Mouse (Mus musculus) midbrain, embryonic 15.5 days (tissue): ENCODE data around the gene Col4a2. TPM values are rescaled to one million over a fixed set of nuclear protein-coding genes. Genes with fewer than 3 reads are reported as not detected.

Experiments used
- ATAC-seq: fragments of 200-750 bp; cut with Nextera tagmentation; replicated peaks from 2 replicates; pipeline ENCODE4 v1.8.0; 2017; ENCODE audit warnings: moderate TSS enrichment
- H3K27ac ChIP-seq: fragments of 300-500 bp; sonication (generic); 2 replicates; pipeline ENCODE4 v1.5.1; 2015; ENCODE audit warnings: mild to moderate bottlenecking, inconsistent platforms
- H3K27me3 ChIP-seq: fragments of 300-500 bp; sonication (generic); replicated peaks from 2 replicates; pipeline ENCODE4 v1.6.1; 2015; ENCODE audit warnings: inconsistent platforms
- H3K36me3 ChIP-seq: fragments of 300-500 bp; sonication (generic); replicated peaks from 2 replicates; pipeline ENCODE4 v1.6.1; 2015; ENCODE audit warnings: inconsistent platforms
- H3K4me1 ChIP-seq: fragments of 300-500 bp; sonication (generic); 2 replicates; pipeline ENCODE4 v1.6.1; 2015; ENCODE audit warnings: inconsistent platforms
- H3K4me2 ChIP-seq: fragments of 300-500 bp; sonication (generic); 2 replicates; pipeline ENCODE4 v1.6.1; 2015; ENCODE audit warnings: inconsistent platforms, mild to moderate bottlenecking, moderate library complexity
- H3K4me3 ChIP-seq: fragments of 300-500 bp; sonication (generic); 2 replicates; pipeline ENCODE4 v1.5.1; 2015; ENCODE audit warnings: mild to moderate bottlenecking, inconsistent platforms
- H3K9ac ChIP-seq: fragments of 300-500 bp; sonication (generic); 2 replicates; pipeline ENCODE4 v1.6.1; 2015; ENCODE audit warnings: mild to moderate bottlenecking, inconsistent platforms
- H3K9me3 ChIP-seq: fragments of 300-500 bp; sonication (generic); 2 replicates; pipeline ENCODE4 v1.6.1; 2016; ENCODE audit warnings: inconsistent platforms
- WGBS: fragments of 180-500 bp; shearing (Covaris S2); methylation state at CpG from one replicate; pipeline ENCODE4 v1.1.7; 2015; ENCODE audit warnings: mixed read lengths; 5-methylcytosine and 5-hydroxymethylcytosine counted together
- polyA plus RNA-seq: library from polyadenylated mRNA; unstranded; fragments of >200 nt; fragmentation: Nextera tagmentation; extraction: Ambion mirVana; gene quantifications from 2 replicates; pipeline ENCODE4 v1.2.1, GENCODE M21; 2015

The Col4a2 gene
- polyA plus RNA-seq, 1 experiment from 2014 or later, result 43.7 TPM

DNA sequence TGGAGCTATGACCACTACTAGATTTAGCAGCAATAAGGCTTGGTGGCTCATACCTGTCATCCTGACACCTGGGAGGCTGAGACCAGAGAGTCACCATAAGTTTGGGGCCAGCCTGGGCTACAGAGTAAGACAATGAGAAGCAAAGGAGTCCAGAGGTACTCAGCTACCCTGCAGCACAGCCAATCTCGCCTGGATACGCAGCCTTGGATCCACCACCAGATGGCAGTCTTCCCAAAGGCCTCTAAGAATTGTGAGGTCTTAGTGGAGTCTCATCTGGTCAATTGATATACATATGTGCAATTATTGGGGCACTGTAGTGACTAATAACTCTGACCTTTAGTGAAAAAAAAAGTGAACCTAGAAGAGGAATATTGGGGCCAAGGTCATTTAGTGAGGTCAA lies 107.0 kb downstream of the Col4a2 start:
- H3K9me3 ChIP-seq, result no peaks in the 10 kb centered on the region
- no peak overlapping the region for H3K9ac ChIP-seq
- H3K4me2 ChIP-seq, result no peak overlapping the region
- H3K36me3 ChIP-seq, result no peaks in the 10 kb centered on the region
- peak; percentile 35 for ATAC-seq
- no peaks in the 10 kb centered on the region for H3K27me3 ChIP-seq
- H3K4me3 ChIP-seq, result no peak overlapping the region
- H3K4me1 ChIP-seq, result peaks cover 9% of the 10 kb centered on the region
- peak overlapping the region; percentile 43 for H3K27ac ChIP-seq
- WGBS, result 9% methylated on average over 2 of the region's 2 CpGs

DNA sequence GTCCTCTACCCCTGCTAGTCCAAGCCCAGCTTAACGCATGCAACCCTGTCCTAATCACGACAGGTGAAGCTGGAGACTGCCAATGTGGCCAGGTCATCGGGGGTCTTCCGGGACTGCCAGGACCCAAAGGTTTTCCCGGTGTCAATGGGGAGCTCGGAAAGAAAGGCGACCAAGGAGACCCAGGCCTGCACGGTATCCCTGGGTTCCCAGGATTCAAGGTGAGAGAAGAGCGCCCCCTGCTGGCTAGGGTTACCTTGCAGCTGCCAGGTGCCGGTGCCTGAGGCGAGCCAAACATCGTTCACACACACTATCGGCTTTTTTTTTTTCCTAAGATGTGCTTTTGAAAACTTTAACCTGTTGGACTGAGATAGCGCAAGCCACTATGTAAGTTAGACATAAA lies 108.5 kb downstream of the Col4a2 start:
- Histone ChIP-seq H3K9ac (no peak overlapping the region), H3K27me3 (no peaks in the 10 kb centered on the region)
- 45% methylated on average over 14 of the region's 14 CpGs for WGBS

DNA sequence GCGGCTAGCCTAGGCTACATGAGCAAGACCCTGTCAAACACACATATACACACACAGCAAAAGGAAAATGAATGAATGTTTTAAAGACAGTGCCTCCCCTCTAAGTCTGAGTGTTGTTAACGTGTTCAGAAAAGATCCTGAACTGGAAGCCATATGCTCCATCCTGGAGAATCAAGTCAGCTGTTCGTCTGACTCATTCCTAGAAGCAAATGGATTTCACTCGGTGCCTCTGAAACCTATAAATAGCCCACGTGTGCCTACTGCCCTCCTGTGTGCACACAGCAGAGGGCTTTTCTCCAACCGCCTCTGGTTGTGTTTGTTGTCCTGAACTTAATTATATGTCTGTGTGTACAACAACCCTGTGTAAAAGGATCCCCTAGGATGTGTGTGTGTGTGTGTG lies 109.4 kb downstream of the Col4a2 start:
- Histone ChIP-seq H3K27me3 (no peaks in the 10 kb centered on the region), H3K4me2 (no peak overlapping the region), H3K4me1 (0 out of 2 replicates have a peak, but pooled peaks cover 5% of the 10 kb centered on the region), H3K36me3 (no peaks in the 10 kb centered on the region), H3K9ac (no peak overlapping the region), H3K9me3 (no peaks in the 10 kb centered on the region), H3K4me3 (no peak overlapping the region), H3K27ac (no peak overlapping the region)
- WGBS, result 82% methylated on average over 6 of the region's 6 CpGs
- ATAC-seq, result no peak

More for the DNA sequence above, 108.5 kb downstream of the Col4a2 start:
- H3K4me1 ChIP-seq, result 0 out of 2 replicates have a peak, but pooled peaks cover 5% of the 10 kb centered on the region
- no peak overlapping the region for H3K27ac ChIP-seq
- no peak overlapping the region for H3K4me3 ChIP-seq
- H3K36me3 ChIP-seq, result no peaks in the 10 kb centered on the region
- no peaks in the 10 kb centered on the region for H3K9me3 ChIP-seq
- no peak for ATAC-seq
- no peak overlapping the region for H3K4me2 ChIP-seq

DNA sequence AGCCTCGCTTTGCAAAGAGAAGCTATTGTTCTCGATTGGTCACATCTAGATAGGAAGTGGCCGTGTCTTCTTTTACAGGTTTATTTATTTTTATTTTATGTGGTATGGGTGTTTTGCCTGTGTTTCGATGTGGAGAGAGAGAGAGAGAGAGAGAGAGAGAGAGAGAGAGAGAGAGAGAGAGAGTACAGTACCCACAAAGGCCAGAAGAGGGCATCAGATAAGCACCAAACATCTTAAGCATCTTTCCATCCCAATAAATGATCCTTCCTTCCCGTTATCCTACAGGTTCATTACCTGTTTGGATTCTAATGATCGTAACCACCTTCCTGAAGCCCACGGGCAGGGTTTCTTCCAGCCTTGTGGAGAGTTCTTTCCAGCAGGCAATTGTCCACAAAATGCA lies 110.5 kb downstream of the Col4a2 start:
- H3K9me3 ChIP-seq, result no peaks in the 10 kb centered on the region
- 0 out of 2 replicates have a peak, but pooled peaks cover 5% of the 10 kb centered on the region for H3K4me1 ChIP-seq
- no peak overlapping the region for H3K9ac ChIP-seq
- no peak overlapping the region for H3K27ac ChIP-seq
- 59% methylated on average over 7 of the region's 7 CpGs for WGBS
- H3K4me2 ChIP-seq, result no peak overlapping the region
- no peaks in the 10 kb centered on the region for H3K27me3 ChIP-seq
- no peak overlapping the region for H3K4me3 ChIP-seq
- no peaks in the 10 kb centered on the region for H3K36me3 ChIP-seq
- no peak for ATAC-seq

DNA sequence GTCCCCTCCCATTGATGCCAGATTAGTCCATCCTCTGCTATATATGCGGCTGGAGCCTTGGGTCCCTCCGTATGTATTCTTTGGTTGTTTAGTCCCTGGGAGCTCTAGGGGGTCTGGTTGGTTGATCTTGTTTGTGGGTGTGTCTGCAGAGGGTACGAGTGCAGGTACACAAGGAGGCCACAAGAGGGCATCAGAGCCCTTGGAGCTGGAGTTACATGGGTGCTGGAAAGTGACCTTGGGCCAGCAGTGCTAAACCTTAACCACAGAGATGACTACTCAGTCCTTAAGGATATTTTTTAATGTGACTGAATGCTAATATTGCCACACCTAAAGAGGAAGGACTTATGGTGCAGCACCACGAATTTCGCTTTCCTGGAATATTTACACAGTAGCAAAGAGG lies 118.1 kb downstream of the Col4a2 start:
- Histone ChIP-seq H3K4me1 (no peaks in the 10 kb centered on the region), H3K27me3 (no peaks in the 10 kb centered on the region), H3K9me3 (no peaks in the 10 kb centered on the region), H3K4me3 (no peak overlapping the region), H3K36me3 (no peaks in the 10 kb centered on the region), H3K27ac (no peak overlapping the region), H3K4me2 (no peak overlapping the region), H3K9ac (no peak overlapping the region)
- no peak for ATAC-seq
- 54% methylated on average over 5 of the region's 5 CpGs for WGBS

DNA sequence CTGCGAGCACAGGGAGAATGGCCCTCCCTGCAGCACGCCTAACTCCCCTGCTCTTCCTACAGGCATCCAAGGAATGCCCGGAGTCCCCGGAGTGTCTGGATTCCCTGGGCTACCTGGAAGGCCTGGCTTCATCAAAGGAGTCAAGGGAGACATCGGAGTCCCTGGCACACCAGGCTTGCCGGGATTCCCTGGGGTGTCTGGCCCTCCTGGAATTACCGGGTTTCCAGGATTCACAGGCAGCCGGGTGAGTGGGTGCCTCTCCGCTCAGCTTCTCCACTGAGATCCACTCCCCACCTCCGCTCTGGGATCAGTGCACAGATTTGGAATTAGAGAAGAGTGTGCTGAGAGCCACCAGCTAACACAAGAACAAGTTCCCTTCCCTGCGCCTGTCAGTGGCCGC lies 125.3 kb downstream of the Col4a2 start:
- Histone ChIP-seq H3K4me1 (no peaks in the 10 kb centered on the region), H3K27me3 (no peaks in the 10 kb centered on the region), H3K4me3 (no peak overlapping the region), H3K9ac (no peak overlapping the region), H3K9me3 (no peaks in the 10 kb centered on the region), H3K4me2 (no peak overlapping the region), H3K27ac (no peak overlapping the region), H3K36me3 (no peaks in the 10 kb centered on the region)
- no peak for ATAC-seq
- 57% methylated on average over 12 of the region's 12 CpGs for WGBS

DNA sequence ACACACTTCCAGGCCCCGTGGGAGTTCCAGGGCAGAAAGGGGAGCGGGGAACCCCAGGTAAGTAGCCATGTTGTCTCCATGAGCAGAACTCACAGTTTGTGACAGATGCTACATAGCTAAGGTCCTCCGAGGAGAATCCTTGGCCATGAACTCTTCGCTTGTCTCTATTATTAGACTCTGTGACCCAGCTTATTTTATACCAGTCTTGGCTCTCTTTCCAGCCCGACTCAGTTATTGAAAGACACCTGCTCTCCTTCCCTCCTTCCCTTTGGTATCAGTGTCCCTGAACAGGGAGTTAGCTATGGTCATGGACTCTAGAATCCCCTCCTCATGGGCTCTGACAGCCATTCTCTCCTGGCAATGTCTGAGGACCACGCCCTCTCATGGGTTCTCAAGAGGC lies 128.7 kb downstream of the Col4a2 start:
- Histone ChIP-seq H3K4me2 (no peak overlapping the region), H3K9ac (no peak overlapping the region), H3K9me3 (no peaks in the 10 kb centered on the region), H3K4me1 (no peaks in the 10 kb centered on the region), H3K4me3 (no peak overlapping the region), H3K36me3 (no peaks in the 10 kb centered on the region), H3K27me3 (no peaks in the 10 kb centered on the region), H3K27ac (no peak overlapping the region)
- WGBS, result 89% methylated on average over 6 of the region's 6 CpGs
- ATAC-seq, result no peak

DNA sequence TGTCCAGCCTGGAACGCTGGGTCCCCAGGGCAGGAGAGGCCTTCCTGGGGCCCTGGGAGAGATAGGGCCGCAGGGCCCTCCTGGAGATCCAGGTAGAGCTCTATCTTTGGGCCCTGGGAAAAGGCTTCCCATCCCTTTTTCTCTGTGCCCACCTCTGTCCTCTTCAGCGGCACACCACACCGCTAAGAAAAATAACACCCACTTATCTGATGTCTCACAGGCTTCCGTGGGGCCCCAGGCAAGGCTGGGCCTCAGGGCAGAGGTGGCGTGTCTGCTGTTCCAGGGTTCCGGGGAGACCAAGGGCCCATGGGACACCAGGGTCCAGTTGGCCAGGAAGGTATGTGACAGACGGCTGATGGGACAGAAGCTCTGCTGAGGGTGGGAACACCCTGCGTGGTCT lies 131.0 kb downstream of the Col4a2 start:
- no peak overlapping the region for H3K9ac ChIP-seq
- H3K36me3 ChIP-seq, result no peaks in the 10 kb centered on the region
- no peak for ATAC-seq
- H3K4me1 ChIP-seq, result no peaks in the 10 kb centered on the region
- no peak overlapping the region for H3K4me3 ChIP-seq
- no peak overlapping the region for H3K4me2 ChIP-seq
- H3K9me3 ChIP-seq, result no peaks in the 10 kb centered on the region
- H3K27ac ChIP-seq, result no peak overlapping the region
- no peaks in the 10 kb centered on the region for H3K27me3 ChIP-seq
- 85% methylated on average over 9 of the region's 9 CpGs for WGBS

DNA sequence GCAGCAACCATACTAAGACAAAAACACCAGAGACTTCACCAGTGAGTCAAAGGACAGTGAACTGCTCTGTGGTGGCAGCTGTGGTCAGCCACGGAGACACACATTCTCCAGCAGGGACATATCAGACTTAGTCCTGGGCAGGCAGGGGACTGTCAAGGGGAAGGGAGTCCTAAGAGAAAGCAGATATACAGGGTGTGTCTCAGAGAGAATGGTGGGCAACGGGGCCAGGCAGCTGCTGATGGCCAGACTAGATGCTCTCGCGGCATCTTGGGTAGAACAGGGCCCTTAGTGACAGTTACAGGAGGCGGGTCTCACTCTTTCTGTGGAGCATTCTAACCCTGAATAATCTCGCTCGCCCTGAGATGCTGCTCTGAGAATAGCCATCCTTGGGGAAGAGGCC lies 131.6 kb downstream of the Col4a2 start:
- H3K27me3 ChIP-seq, result no peaks in the 10 kb centered on the region
- H3K4me3 ChIP-seq, result no peak overlapping the region
- H3K9me3 ChIP-seq, result no peaks in the 10 kb centered on the region
- no peak overlapping the region for H3K9ac ChIP-seq
- no peaks in the 10 kb centered on the region for H3K4me1 ChIP-seq
- 85% methylated on average over 7 of the region's 7 CpGs for WGBS
- no peak overlapping the region for H3K4me2 ChIP-seq
- H3K36me3 ChIP-seq, result no peaks in the 10 kb centered on the region
- H3K27ac ChIP-seq, result no peak overlapping the region
- ATAC-seq, result no peak

DNA sequence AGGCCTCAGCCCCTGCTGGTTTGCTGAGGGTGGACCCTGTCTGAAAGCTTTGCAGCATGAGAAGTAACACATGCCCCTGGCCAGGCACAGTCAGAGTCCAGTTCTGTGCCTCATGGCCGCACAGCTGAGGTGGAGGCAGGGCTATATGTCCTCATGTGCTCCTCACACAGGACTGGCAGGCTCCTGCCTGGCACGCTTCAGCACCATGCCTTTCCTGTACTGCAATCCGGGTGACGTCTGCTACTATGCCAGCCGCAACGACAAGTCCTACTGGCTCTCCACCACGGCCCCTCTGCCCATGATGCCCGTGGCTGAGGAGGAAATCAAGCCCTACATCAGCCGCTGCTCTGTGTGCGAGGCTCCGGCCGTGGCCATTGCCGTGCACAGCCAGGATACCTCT lies 133.2 kb downstream of the Col4a2 start:
- H3K9me3 ChIP-seq, result no peaks in the 10 kb centered on the region
- H3K9ac ChIP-seq, result no peak overlapping the region
- no peak overlapping the region for H3K4me3 ChIP-seq
- no peak for ATAC-seq
- no peaks in the 10 kb centered on the region for H3K27me3 ChIP-seq
- no peaks in the 10 kb centered on the region for H3K36me3 ChIP-seq
- H3K4me1 ChIP-seq, result no peaks in the 10 kb centered on the region
- 94% methylated on average over 13 of the region's 13 CpGs for WGBS
- H3K4me2 ChIP-seq, result no peak overlapping the region
- H3K27ac ChIP-seq, result no peak overlapping the region

DNA sequence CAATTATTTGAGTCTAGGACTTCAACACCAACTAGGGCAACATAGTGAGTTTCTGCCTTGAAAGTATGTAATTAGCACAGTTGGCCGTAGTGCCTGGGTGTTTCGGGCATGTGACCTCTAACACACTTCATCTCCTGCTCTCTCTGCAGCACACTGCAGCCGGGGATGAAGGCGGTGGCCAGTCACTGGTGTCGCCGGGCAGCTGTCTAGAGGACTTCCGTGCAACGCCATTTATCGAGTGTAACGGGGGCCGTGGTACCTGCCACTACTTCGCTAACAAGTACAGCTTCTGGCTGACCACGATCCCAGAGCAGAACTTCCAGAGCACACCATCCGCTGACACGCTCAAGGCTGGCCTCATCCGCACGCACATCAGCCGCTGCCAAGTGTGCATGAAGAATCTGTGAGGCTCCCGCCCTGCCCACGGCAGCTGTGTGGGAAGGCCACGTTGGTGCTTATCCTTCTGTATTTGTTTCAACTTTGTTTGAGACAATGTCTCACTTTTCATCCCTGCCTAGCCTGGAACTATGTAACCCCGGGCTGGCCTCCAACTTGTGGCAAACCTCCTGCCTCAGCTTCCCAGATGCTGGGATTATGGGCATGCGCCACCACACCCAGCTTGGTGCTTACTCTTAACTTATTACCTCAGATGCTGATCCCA lies 135.4 kb downstream of the Col4a2 start:
- H3K9me3 ChIP-seq, result no peaks in the 10 kb centered on the region
- peaks cover 3% of the 10 kb centered on the region; the same call in 1 of the 2 replicates for H3K4me1 ChIP-seq
- no peak for ATAC-seq
- WGBS, result 93% methylated on average over 23 of the region's 23 CpGs
- no peaks in the 10 kb centered on the region for H3K36me3 ChIP-seq
- H3K9ac ChIP-seq, result no peak overlapping the region
- no peak overlapping the region for H3K27ac ChIP-seq
- no peak overlapping the region for H3K4me2 ChIP-seq
- no peak overlapping the region for H3K4me3 ChIP-seq
- H3K27me3 ChIP-seq, result no peaks in the 10 kb centered on the region; the same call in 1 of the 2 replicates

DNA sequence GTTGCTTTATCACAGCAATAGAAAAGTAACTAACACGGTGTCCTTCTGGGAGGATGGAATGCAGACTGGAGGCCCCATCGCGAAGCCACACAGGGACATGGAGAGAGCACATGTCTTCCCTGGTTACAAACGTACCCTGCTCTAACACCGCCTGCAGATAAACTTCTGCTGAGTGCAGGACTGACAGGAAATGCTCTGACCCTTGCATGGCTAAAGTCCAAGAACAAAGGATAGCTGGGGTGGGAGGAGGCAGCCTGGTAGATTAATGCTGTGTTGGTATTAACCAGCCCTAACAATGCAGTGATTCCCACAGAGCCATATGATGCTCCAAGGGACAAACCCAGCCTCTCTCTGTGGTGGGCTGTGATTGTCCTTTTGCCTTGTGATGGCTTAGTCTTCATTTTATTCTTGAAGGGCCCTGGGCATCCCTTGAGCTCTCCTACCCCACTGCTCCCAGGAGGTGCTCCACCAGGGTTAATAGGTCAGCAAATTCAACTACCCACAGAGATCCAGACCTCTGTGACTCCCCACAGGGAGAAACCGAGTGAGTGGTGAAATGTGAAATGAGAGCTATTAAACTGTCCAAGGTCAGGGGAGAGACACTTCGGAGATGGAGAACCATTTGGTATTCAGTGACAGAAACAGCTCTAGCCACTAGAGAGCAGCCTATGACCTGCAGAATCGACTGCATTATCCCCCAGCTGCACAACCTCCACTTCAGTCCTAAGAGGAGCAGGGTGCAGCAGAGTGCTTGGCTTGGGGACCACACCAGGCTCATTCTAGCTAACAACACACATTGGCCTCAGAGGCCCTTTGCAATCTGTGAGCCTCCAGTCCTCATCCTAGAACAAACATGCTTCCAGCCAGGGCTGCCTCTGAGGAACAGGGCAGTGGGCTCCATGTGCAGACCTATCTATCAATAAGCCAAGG lies 137.8 kb downstream of the Col4a2 start:
- WGBS, result 15% methylated on average over 8 of the region's 8 CpGs
- no peaks in the 10 kb centered on the region for H3K9me3 ChIP-seq
- H3K4me1 ChIP-seq, result peaks cover 12% of the 10 kb centered on the region; the same call in 1 of the 2 replicates
- no peak for ATAC-seq
- no peak overlapping the region for H3K27ac ChIP-seq
- H3K4me2 ChIP-seq, result no peak overlapping the region
- no peaks in the 10 kb centered on the region for H3K36me3 ChIP-seq
- no peak overlapping the region for H3K4me3 ChIP-seq
- H3K9ac ChIP-seq, result no peak overlapping the region
- H3K27me3 ChIP-seq, result no peaks in the 10 kb centered on the region; the same call in 1 of the 2 replicates
